Mouse (Mus musculus) heart, adult 8-10 months (tissue): ENCODE data around the gene Nmb. TPM values are rescaled to one million over a fixed set of nuclear protein-coding genes. Genes with fewer than 3 reads are reported as not detected.
"Not testable (repeated sequence)": the region's sequence is repeated elsewhere in the genome, so short reads cannot be mapped to it uniquely, and the experiment has no call there.

Experiments
- DNase-seq: peaks from one replicate; pipeline ENCODE4 v3.0.0; 2022; ENCODE audit warnings: low spot score
- total RNA-seq, 4 experiments: library from RNA; stranded (reverse); gene quantifications; 2 replicates each; pipeline ENCODE4 v1.2.4; 2022

The Nmb gene
- 10 to 100 TPM in 1 of 4 experiments, 1 to 10 TPM in 3; 5.1 to 11.7 (median 7.9) TPM for total RNA-seq

GRCm38 (mm10) chr7:80904921-80905515 is at the start of gene Nmb:
Nmb (minus strand) TSS chr7:80905076.
- peak; percentile 67 for DNase-seq

GRCm38 (mm10) chr7:80954251-80954650 is 49.4 kb upstream of the Nmb start:
- DNase-seq, result no peak

GRCm38 (mm10) chr7:80952140-80952539 is 47.3 kb upstream of the Nmb start:
- DNase-seq, result no peak

GRCm38 (mm10) chr7:80951461-80951860 is 46.6 kb upstream of the Nmb start:
- DNase-seq, result no peak

- DNase-seq, result peak; percentile 92
Measured at GRCm38 (mm10) chr7:80947445-80948350, 42.8 kb upstream of the Nmb start, which contains the start of gene Sec11a. Sec11a (minus strand) TSS chr7:80947780.

GRCm38 (mm10) chr7:80939808-80940207 is 34.9 kb upstream of the Nmb start:
- no peak for DNase-seq

GRCm38 (mm10) chr7:80937304-80937666 is 32.4 kb upstream of the Nmb start:
- not testable (repeated sequence) for DNase-seq

GRCm38 (mm10) chr7:80936617-80937303 is 31.9 kb upstream of the Nmb start:
- not testable (repeated sequence) for DNase-seq

- no peak for DNase-seq
Measured at GRCm38 (mm10) chr7:80935834-80936233, 31.0 kb upstream of the Nmb start.

- DNase-seq, result no peak
Measured at GRCm38 (mm10) chr7:80932777-80933176, 27.9 kb upstream of the Nmb start.

GRCm38 (mm10) chr7:80931618-80932207 is 26.8 kb upstream of the Nmb start:
- DNase-seq, result peak; percentile 57

GRCm38 (mm10) chr7:80923165-80923564 is 18.3 kb upstream of the Nmb start:
- no peak for DNase-seq

- no peak for DNase-seq
Measured at GRCm38 (mm10) chr7:80919647-80920008, 14.8 kb upstream of the Nmb start.

GRCm38 (mm10) chr7:80918982-80919646 is 14.2 kb upstream of the Nmb start:
- DNase-seq, result no peak

- no peak for DNase-seq
Measured at GRCm38 (mm10) chr7:80917916-80918465, 13.1 kb upstream of the Nmb start.

GRCm38 (mm10) chr7:80912496-80912895 is 7.6 kb upstream of the Nmb start:
- no peak for DNase-seq

GRCm38 (mm10) chr7:80911053-80911452 is 6.2 kb upstream of the Nmb start:
- DNase-seq, result no peak

- no peak for DNase-seq
Measured at GRCm38 (mm10) chr7:80903625-80904422, 1.1 kb downstream of the Nmb start.

- DNase-seq, result no peak
Measured at GRCm38 (mm10) chr7:80901541-80902274, 3.2 kb downstream of the Nmb start.
